Mouse (Mus musculus): ENCODE results near the gene Des. TPM values are rescaled to one million over a fixed set of nuclear protein-coding genes. Genes with fewer than 3 reads are reported as not detected.
A peak's percentile ranks its signal among the peaks of the same experiment; 100 is the strongest.

Gene Des
- polyA plus RNA-seq, 1 experiment from 2014 or later: 5.0 TPM

DNA sequence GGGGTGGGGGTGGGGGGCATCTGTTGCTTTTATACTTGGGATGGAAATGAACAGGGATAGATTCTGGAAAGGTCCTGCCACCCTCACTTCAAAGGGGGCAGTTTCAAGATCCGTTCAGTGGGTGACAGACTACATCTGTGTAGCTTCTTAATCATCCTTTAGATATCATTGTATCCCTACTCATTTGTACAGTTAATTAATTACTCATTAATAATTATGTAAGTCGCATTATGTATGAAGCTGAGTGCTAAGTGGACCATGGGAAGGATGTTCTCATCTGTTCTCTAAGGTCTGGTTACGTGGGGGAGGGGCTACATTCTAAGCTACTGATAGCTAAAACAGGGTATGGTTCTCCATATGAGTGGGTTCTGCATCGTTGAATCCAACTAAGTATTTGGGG lies 41.4 kb upstream of the Des start:
- 91% methylated on average over 4 of the region's 4 CpGs for WGBS
- Histone ChIP-seq H3K4me1 (ENCODE audit: control insufficient read depth, insufficient read depth, low read length) (peaks cover 5% of the 10 kb centered on the region; the same call in 1 of the 2 replicates), H3K27ac (replicated peaks; ENCODE audit: low read depth, low read length) (no peak overlapping the region), H3K4me2 (ENCODE audit: low read depth, severe bottlenecking) (no peak overlapping the region), H3K9me3 (ENCODE audit: control insufficient read depth, low read length) (no peaks in the 10 kb centered on the region), H3K4me3 (ENCODE audit: low read depth, low read length) (no peak overlapping the region), H3K27me3 (ENCODE audit: control insufficient read depth, insufficient read depth, low read length) (no peaks in the 10 kb centered on the region), H3K36me3 (ENCODE audit: control insufficient read depth, insufficient read depth, low read length) (no peaks in the 10 kb centered on the region; the same call in none of the 2 replicates), H3K9ac (ENCODE audit: low read length) (no peak overlapping the region)
- DNase-seq (ENCODE audit: low spot score): no peak
- no peak for ATAC-seq (ENCODE audit: insufficient number of reproducible peaks, low FRiP score, low TSS enrichment, low read depth)

GRCm38 (mm10) chr1:75319166-75319565 lies 41.0 kb upstream of the Des start:
- Histone ChIP-seq H3K27ac (replicated peaks; ENCODE audit: low read depth, low read length) (no peak overlapping the region), H3K4me2 (ENCODE audit: low read depth, severe bottlenecking) (no peak overlapping the region), H3K36me3 (ENCODE audit: control insufficient read depth, insufficient read depth, low read length) (no peaks in the 10 kb centered on the region; the same call in 1 of the 2 replicates), H3K9me3 (ENCODE audit: control insufficient read depth, low read length) (no peaks in the 10 kb centered on the region), H3K4me3 (ENCODE audit: low read depth, low read length) (no peak overlapping the region), H3K4me1 (ENCODE audit: control insufficient read depth, insufficient read depth, low read length) (peaks cover 5% of the 10 kb centered on the region; the same call in 1 of the 2 replicates), H3K9ac (ENCODE audit: low read length) (no peak overlapping the region), H3K27me3 (ENCODE audit: control insufficient read depth, insufficient read depth, low read length) (no peaks in the 10 kb centered on the region)
- ATAC-seq (ENCODE audit: insufficient number of reproducible peaks, low FRiP score, low TSS enrichment, low read depth) (no peak), DNase-seq (ENCODE audit: low spot score) (no peak)
- WGBS: 92% methylated on average over 10 of the region's 10 CpGs

- H3K27me3 ChIP-seq (ENCODE audit: control insufficient read depth, insufficient read depth, low read length): no peaks in the 10 kb centered on the region
Measured at GRCm38 (mm10) chr1:75327461-75327860, 32.7 kb upstream of the Des start.

DNA sequence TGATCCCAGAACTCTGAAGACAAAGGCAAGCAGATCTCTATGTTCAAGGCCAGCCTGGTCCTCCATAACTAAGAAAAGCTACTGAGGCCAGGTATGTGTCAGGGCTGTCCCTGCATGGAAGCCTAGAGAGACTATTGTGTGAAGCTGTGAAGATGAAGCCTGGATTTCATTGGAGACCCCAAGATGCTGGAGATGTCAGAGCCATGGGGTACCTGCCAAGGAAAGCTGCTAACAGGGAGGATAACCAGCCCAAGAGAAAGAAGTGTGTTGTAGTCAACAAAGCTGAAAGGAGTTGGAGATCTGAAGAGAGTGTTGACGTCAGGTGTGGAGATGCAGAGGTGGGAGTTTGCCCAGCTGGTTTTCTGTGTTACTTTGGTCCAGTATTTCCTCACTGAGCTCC lies 28.9 kb upstream of the Des start:
- Histone ChIP-seq H3K4me2 (ENCODE audit: low read depth, severe bottlenecking) (no peak overlapping the region), H3K4me3 (ENCODE audit: low read depth, low read length) (no peak overlapping the region), H3K9me3 (ENCODE audit: control insufficient read depth, low read length) (no peaks in the 10 kb centered on the region; the same call in 1 of the 2 replicates), H3K27me3 (ENCODE audit: control insufficient read depth, insufficient read depth, low read length) (no peaks in the 10 kb centered on the region), H3K9ac (ENCODE audit: low read length) (no peak overlapping the region), H3K4me1 (ENCODE audit: control insufficient read depth, insufficient read depth, low read length) (no peaks in the 10 kb centered on the region), H3K36me3 (ENCODE audit: control insufficient read depth, insufficient read depth, low read length) (no peaks in the 10 kb centered on the region), H3K27ac (replicated peaks; ENCODE audit: low read depth, low read length) (no peak overlapping the region)
- DNase-seq (ENCODE audit: low spot score) (no peak), ATAC-seq (ENCODE audit: insufficient number of reproducible peaks, low FRiP score, low TSS enrichment, low read depth) (no peak)
- 82% methylated on average over 1 of the region's 1 CpGs for WGBS

More at GRCm38 (mm10) chr1:75327461-75327860, 32.7 kb upstream of the Des start:
- Histone ChIP-seq H3K9me3 (ENCODE audit: control insufficient read depth, low read length) (no peaks in the 10 kb centered on the region; the same call in 1 of the 2 replicates), H3K27ac (replicated peaks; ENCODE audit: low read depth, low read length) (no peak overlapping the region), H3K4me3 (ENCODE audit: low read depth, low read length) (no peak overlapping the region), H3K4me2 (ENCODE audit: low read depth, severe bottlenecking) (no peak overlapping the region), H3K9ac (ENCODE audit: low read length) (no peak overlapping the region), H3K36me3 (ENCODE audit: control insufficient read depth, insufficient read depth, low read length) (no peaks in the 10 kb centered on the region), H3K4me1 (ENCODE audit: control insufficient read depth, insufficient read depth, low read length) (no peaks in the 10 kb centered on the region)
- ATAC-seq (ENCODE audit: insufficient number of reproducible peaks, low FRiP score, low TSS enrichment, low read depth): no peak
- DNase-seq (ENCODE audit: low spot score): no peak

DNA sequence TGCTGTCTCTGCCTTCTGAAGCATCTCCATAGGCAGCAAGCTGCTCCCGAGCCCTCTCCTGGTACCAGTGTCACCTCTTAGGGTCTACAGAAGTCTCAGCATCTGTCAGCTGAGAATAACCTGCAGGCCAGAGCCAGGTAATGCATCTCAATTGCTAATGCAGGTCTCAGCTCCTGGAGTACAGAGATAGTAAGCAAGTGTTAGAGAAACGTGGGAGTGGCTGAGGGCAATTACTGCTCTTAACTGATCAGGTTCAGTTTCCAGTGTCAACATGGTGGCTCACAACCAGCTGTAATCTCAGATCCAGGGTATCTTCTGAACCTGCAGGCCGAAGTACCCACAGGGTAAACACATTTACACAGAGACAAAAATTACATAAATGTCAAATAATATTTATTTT lies 23.7 kb upstream of the Des start:
- Histone ChIP-seq H3K4me2 (ENCODE audit: low read depth, severe bottlenecking) (no peak overlapping the region), H3K36me3 (ENCODE audit: control insufficient read depth, insufficient read depth, low read length) (no peaks in the 10 kb centered on the region), H3K4me1 (ENCODE audit: control insufficient read depth, insufficient read depth, low read length) (peaks cover 25% of the 10 kb centered on the region), H3K9me3 (ENCODE audit: control insufficient read depth, low read length) (no peaks in the 10 kb centered on the region), H3K9ac (ENCODE audit: low read length) (no peak overlapping the region), H3K27ac (replicated peaks; ENCODE audit: low read depth, low read length) (no peak overlapping the region), H3K27me3 (ENCODE audit: control insufficient read depth, insufficient read depth, low read length) (no peaks in the 10 kb centered on the region), H3K4me3 (ENCODE audit: low read depth, low read length) (no peak overlapping the region)
- 41% methylated on average over 3 of the region's 3 CpGs for WGBS
- ATAC-seq (ENCODE audit: insufficient number of reproducible peaks, low FRiP score, low TSS enrichment, low read depth): no peak
- no peak for DNase-seq (ENCODE audit: low spot score)

GRCm38 (mm10) chr1:75337097-75337496 lies 23.0 kb upstream of the Des start:
- H3K27ac ChIP-seq (replicated peaks; ENCODE audit: low read depth, low read length): no peak overlapping the region
- no peak overlapping the region for H3K9ac ChIP-seq (ENCODE audit: low read length)
- H3K4me1 ChIP-seq (ENCODE audit: control insufficient read depth, insufficient read depth, low read length): peaks cover 25% of the 10 kb centered on the region
- ATAC-seq (ENCODE audit: insufficient number of reproducible peaks, low FRiP score, low TSS enrichment, low read depth) (no peak), DNase-seq (ENCODE audit: low spot score) (no peak)
- H3K27me3 ChIP-seq (ENCODE audit: control insufficient read depth, insufficient read depth, low read length): no peaks in the 10 kb centered on the region
- H3K4me2 ChIP-seq (ENCODE audit: low read depth, severe bottlenecking): no peak overlapping the region
- H3K36me3 ChIP-seq (ENCODE audit: control insufficient read depth, insufficient read depth, low read length): no peaks in the 10 kb centered on the region
- H3K9me3 ChIP-seq (ENCODE audit: control insufficient read depth, low read length): no peaks in the 10 kb centered on the region
- 52% methylated on average over 9 of the region's 9 CpGs for WGBS
- H3K4me3 ChIP-seq (ENCODE audit: low read depth, low read length): no peak overlapping the region

GRCm38 (mm10) chr1:75338091-75338694 lies 21.9 kb upstream of the Des start:
- H3K36me3 ChIP-seq (ENCODE audit: control insufficient read depth, insufficient read depth, low read length): no peaks in the 10 kb centered on the region
- H3K4me3 ChIP-seq (ENCODE audit: low read depth, low read length): no peak overlapping the region
- DNase-seq (ENCODE audit: low spot score): peak; percentile 69
- no peaks in the 10 kb centered on the region for H3K27me3 ChIP-seq (ENCODE audit: control insufficient read depth, insufficient read depth, low read length)
- ATAC-seq (ENCODE audit: insufficient number of reproducible peaks, low FRiP score, low TSS enrichment, low read depth): peak; percentile 41; the same call in 1 of the 2 replicates
- 4% methylated on average over 11 of the region's 11 CpGs for WGBS
- no peaks in the 10 kb centered on the region for H3K9me3 ChIP-seq (ENCODE audit: control insufficient read depth, low read length)
- peak overlapping the region; percentile 31; the same call in 1 of the 2 replicates for H3K4me2 ChIP-seq (ENCODE audit: low read depth, severe bottlenecking)
- H3K27ac ChIP-seq (replicated peaks; ENCODE audit: low read depth, low read length): peak overlapping the region; percentile 78
- H3K4me1 ChIP-seq (ENCODE audit: control insufficient read depth, insufficient read depth, low read length): peaks cover 25% of the 10 kb centered on the region
- no peak overlapping the region for H3K9ac ChIP-seq (ENCODE audit: low read length)

DNA sequence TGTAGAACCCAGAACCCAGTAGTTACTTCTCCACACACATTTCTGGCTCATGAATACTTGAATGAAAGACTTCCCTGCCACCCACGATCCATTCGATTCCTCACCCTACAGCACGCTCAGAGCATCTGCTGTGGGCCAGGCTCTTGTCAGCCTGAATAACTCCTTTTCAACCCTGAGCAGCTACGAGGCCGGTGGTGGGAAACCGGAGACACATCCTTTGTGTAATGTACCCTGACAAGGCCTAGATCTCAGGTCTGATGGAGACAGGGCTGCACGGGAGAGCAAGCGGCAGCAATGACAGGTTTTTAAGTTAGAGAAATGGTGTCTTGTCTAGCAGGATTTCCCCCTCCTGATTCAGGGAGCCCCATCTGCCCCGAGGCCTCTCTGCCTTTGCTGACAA lies 20.8 kb upstream of the Des start:
- no peaks in the 10 kb centered on the region for H3K9me3 ChIP-seq (ENCODE audit: control insufficient read depth, low read length)
- 32% methylated on average over 9 of the region's 9 CpGs for WGBS
- no peaks in the 10 kb centered on the region for H3K36me3 ChIP-seq (ENCODE audit: control insufficient read depth, insufficient read depth, low read length)
- peak overlapping the region; percentile 78; the same call in 1 of the 2 replicates for H3K27ac ChIP-seq (replicated peaks; ENCODE audit: low read depth, low read length)
- no peak overlapping the region for H3K9ac ChIP-seq (ENCODE audit: low read length)
- no peaks in the 10 kb centered on the region for H3K27me3 ChIP-seq (ENCODE audit: control insufficient read depth, insufficient read depth, low read length)
- H3K4me3 ChIP-seq (ENCODE audit: low read depth, low read length): no peak overlapping the region
- no peak for DNase-seq (ENCODE audit: low spot score)
- peaks cover 33% of the 10 kb centered on the region for H3K4me1 ChIP-seq (ENCODE audit: control insufficient read depth, insufficient read depth, low read length)
- ATAC-seq (ENCODE audit: insufficient number of reproducible peaks, low FRiP score, low TSS enrichment, low read depth): no peak
- H3K4me2 ChIP-seq (ENCODE audit: low read depth, severe bottlenecking): 0 out of 2 replicates have a peak overlapping the region, but pooled peaks have one; percentile 31

- Histone ChIP-seq H3K27ac (replicated peaks; ENCODE audit: low read depth, low read length) (no peak overlapping the region), H3K36me3 (ENCODE audit: control insufficient read depth, insufficient read depth, low read length) (no peaks in the 10 kb centered on the region), H3K4me1 (ENCODE audit: control insufficient read depth, insufficient read depth, low read length) (peaks cover 43% of the 10 kb centered on the region), H3K27me3 (ENCODE audit: control insufficient read depth, insufficient read depth, low read length) (no peaks in the 10 kb centered on the region), H3K9me3 (ENCODE audit: control insufficient read depth, low read length) (no peaks in the 10 kb centered on the region), H3K4me3 (ENCODE audit: low read depth, low read length) (no peak overlapping the region), H3K4me2 (ENCODE audit: low read depth, severe bottlenecking) (no peak overlapping the region), H3K9ac (ENCODE audit: low read length) (no peak overlapping the region)
- DNase-seq (ENCODE audit: low spot score) (no peak), ATAC-seq (ENCODE audit: insufficient number of reproducible peaks, low FRiP score, low TSS enrichment, low read depth) (no peak)
- WGBS: 76% methylated on average over 2 of the region's 2 CpGs
Measured at GRCm38 (mm10) chr1:75340519-75340918, 19.6 kb upstream of the Des start.
